Mouse (Mus musculus): ENCODE measurements around the gene Atxn2.

The Atxn2 gene

DNA sequence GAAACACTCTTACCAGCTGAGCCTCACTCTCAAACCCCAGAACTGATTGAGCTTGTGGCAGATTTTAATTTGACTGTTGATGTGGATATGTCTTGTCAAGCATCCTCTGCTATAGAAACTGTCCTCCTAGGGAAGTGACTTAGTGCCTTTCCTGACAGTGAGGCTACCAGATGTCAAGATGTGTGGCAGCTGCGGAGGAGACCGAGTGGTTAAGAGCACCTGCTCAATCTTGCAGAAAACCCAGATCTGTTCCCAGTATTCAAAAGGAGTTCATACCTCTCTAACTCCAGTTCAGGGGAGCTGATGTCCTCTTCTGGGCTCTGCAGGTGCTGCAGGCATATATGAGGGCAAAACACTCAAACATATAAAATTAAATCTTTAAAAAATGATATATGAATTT is 53.9 kb downstream of the Atxn2 start:
- in situ Hi-C loops (cut with MboI) = no loop called here

DNA sequence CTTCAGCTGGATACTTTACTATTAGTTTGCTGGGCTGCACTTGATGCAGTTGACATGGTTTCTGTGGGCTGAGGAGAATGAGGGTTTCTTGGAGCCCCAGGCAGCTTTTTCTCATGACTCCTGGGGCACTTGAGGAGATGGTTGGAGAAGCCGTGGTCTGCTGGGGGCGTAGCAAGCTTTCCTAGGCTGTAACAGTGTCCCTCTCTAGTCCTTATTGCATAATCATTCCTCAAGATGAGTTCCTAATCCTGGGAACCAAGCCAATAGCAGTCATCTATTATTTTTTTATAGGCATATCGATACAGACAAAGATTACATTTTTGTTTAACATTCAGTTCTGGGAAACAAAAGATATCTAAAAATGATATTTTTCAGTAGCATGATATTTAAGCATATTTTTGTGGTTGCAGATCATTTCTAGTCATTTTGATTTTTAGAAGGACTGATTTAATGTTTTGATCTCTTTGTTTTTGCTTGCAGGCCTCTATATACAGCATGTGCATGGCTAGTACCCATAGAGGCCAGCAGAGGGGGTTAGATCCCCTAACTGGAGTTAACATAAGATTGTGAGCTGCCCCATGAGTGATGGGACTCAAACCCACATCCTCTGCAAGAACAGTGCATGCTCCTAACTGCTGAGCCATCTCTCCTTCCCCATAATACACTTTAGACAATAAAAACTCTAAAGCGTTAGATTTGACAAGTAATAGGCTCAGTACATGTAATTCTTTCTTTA is 55.1 kb downstream of the Atxn2 start:
- in situ Hi-C loops (cut with MboI) = no loop called here

DNA sequence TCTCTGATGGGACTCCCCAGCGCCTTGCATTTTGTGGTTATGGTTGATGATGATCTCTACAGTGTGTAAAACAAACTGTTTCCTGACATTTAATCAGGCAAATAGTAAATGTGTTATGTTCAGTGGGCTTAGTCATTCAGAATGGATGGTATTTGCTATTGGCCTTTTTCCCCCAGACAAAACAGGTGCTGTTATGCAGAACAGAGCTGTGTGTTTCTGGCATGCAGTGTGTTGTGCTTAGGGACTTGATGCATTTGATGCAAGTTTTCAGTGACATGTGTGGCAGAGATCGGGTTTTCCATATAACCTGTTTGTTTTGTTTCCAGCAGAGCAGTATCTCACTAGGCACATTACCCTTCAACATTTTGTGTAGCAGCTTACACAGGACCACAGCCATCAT is 56.4 kb downstream of the Atxn2 start:
- in situ Hi-C loops (cut with MboI) = no loop called here

DNA sequence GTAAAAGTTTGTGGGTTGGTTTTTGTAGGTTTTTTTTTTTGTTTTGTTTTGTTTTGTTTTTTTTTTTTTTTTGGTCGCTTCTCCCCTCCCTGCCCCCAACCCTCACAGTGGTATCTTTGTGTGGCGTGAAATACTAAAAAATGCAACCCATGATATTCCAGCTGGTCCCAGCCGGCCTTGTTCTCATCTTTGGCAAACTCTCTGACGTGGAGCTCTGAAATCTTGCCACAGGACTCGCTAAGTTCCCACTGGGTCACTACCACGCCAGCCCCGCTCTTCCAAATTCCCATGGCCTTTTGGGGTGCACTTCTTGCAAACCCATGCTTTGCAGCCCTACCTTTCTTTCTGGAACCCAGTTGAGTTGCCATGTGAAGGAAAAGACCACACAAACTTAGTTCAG is 58.7 kb downstream of the Atxn2 start:
- in situ Hi-C loops (cut with MboI) = no loop called here

DNA sequence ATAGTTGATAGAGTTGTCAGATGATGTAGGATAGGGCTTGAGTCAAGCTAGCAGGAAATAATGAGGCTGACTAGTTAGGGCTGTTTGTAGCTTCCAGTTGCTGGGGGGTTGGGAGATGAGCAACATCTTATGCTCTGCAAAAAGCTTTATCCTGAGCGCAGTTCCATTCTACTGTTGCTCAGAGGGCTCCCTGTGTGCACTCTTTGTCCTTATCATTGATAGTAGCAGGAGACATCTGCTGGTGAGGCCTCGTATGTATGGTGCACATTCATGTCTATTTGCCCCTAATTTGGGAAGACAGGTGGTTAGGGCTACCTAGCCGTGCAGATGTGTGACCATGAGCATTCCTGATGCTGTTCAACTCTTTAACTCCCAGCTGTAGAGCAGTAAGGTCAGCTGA is 60.5 kb downstream of the Atxn2 start:
- in situ Hi-C loops (cut with MboI) = no loop called here

DNA sequence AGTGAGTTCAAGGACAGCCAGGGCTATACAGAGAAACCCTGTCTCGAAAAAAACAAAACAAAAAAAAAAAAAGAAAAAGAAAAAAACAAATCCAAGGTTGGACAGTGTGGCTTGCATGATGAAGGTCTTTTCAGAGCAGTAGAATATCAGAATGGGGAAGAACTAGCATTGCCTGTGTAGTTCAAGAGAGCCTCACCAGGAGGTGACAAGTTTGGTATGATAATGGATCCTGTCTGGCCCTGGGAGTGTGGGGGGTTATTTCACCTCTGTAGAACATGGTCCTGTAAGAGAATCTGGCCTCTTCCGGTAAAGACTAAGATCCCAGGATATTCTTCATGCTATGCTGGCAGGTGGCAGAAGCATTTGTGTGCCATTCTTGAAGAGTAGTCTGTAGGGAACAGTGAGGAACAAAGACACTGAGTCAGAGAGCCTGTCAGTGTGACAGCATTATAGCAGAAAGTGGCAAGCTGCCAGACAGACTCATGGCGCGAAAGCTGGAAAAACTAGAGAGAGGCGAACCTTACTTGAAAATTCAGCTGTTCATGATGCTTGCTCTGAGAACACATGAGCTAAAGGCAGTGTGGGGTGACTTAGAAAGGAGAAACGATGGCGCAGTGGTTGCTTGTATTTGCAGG is 67.5 kb downstream of the Atxn2 start:
- in situ Hi-C loops (cut with MboI) = no loop called here

DNA sequence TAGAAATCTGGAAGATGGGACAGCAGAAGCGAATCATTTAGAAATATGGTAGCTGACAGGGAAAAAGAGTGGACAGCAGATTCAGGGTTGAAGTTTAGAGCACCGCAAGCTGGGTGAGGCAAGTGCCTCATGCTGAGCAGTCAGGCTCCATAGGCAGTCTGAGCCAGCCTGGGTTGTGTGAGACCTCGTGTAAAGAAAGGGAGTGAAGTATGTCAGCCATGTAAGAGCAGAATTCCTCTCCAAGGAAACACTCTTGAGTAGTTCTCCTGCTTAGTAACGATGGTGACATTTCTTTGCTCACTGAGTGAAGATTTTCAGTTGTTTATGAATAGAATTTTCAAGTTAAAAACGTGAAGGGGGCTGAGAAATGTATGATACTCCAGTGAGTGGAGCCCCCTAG is 69.0 kb downstream of the Atxn2 start:
- in situ Hi-C loops (cut with MboI) = no loop called here

DNA sequence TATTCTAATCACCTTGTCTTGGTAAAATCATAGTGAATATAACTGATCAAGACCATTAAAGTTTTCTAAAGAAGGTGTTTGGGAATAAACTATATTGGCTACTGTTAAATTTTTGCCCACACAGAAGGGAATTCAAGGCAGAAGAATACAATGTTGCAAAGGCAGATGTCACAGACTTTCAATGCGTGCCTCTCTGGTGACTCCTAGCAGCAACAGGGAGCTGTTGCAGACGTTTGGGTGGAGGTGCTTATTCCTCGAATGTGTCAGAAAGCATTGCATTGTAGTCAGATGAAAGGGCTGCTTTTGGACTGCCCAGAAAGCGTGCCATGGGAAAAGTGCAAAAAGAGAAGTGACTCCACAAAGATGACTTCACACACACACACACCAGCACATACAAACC is 71.3 kb downstream of the Atxn2 start:
- in situ Hi-C loops (cut with MboI) = no loop called here

DNA sequence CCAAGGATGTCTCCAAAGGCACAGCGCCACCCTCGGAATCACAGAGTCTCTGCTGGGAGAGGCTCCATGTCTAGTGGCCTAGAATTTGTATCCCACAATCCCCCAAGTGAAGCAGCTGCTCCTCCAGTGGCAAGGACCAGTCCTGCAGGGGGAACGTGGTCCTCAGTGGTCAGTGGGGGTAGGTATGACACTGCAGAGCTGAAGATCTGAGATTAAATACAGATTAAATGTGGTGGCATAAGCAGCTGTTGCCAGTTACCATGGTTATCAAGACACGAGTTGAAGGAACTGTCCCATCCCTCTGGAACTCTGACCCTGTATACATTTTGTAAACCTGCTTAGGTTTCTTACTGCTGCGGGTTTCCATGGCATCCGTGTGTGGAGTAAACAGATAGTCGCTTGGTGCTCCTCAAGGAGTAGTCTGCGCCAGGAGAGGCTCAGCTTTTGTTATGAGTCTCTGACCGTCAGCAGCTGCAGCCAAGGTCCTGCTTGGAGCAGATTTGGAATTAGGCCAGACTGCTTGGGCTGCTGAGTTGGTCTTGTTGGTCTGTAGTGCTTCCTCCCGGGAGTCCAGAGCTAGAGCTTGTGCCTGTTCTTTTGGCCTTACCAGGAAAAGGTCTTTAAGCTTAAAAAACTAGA is 72.8 kb downstream of the Atxn2 start:
- in situ Hi-C loops (cut with MboI) = no loop called here

DNA sequence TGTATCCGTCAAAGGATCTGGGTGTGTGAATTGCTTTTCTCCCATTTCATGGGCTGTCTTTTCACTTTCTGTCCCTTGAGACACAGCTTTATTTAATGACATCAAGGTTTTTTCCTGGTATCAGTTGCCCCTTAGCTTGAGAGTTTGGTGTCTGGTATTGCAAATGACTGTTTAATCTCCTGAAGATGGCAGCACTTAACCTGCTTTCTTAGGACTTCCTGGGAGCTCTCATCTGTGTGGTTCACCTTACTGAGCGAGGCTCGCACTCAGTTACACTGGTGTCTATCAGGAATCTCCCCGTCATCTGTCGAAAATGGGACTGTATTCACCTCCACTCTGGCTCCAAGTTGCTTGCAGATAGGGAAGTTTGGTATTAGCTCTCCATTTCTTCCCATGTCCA is 79.9 kb downstream of the Atxn2 start:
- in situ Hi-C loops (cut with MboI) = no loop called here

DNA sequence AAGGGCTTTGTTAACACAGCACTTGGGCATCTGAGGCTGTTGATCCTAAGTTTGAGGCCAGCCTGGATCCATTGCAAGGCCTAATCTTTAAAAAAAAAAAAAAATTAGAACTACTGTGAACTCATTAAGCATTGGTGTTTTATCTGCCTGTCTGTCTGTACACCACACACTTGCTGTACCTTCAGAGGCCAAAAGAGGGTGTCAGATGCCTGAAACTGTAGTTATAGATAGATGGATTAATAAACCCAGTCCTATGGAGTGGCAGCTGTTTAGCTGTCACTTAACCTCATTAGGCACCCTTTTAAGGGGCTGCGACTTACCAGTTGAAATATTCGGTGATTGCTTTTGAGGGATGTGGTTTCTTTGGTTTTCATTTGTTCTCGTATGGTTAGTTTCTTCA is 84.7 kb downstream of the Atxn2 start:
- in situ Hi-C loops (cut with MboI) = no loop called here

DNA sequence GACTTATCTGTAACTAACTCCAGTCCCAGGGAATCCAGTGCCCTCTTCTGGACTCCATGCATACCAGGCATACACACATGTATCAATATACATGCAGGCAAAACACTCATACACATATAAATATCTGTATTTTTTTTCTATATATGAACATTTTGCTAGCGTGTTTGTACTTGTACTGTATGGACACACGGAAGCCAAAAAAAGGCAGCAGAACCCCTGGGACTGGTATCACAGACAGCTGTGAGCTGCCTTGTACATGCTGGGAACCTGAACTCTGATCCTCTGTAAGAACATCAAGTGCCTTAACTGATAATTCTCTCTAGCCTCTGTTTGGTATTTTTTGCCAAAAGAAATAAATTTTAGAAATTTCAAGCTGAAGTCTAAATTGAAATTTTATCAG is 87.3 kb downstream of the Atxn2 start:
- in situ Hi-C loops (cut with MboI) = no loop called here

DNA sequence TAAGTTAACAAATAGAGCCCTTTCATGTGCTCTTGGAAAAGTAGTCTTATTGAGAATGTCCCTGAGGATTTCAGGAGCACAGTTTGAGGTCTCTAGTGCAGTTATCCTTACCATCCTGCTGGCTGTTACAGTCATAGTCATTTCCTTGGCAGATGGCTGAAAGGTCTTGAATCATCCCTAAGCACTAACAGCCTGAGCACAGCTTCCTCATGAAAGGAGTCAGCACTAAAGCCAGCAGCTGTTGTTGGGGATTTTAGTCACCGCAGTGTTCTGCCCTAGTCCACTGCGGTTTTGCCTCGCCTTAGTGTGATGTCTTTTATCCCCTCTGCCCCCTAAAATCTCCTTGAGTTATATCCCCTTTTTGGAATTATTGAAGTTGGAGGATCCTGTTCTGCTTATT is 96.0 kb downstream of the Atxn2 start:
- in situ Hi-C loops (cut with MboI) = loop anchor here (5.0 kb wide), 1 partner anchor 35 kb away; no protein-coding TSS in a partner anchor

DNA sequence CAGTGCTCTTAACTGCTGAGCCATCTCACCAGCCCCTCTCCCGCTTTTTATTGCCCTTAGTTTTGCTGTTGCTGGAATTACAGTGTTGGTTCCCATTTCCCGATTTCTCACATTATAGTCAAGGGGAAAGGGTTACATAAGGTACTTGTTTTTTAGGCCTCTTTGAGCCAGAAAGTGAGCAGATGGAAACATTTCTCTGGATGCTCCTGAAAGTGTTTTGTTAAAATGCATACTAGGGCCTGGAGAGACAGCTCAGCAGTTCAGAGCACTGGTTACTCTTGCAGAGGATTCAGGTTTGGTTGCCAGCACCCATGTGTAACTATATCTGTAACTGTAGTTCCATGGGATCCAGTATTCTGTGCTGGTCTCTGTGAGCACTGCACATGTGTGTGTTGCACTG is 97.1 kb downstream of the Atxn2 start:
- in situ Hi-C loops (cut with MboI) = loop anchor here (5.0 kb wide), 1 partner anchor 34 kb away; no protein-coding TSS in a partner anchor

DNA sequence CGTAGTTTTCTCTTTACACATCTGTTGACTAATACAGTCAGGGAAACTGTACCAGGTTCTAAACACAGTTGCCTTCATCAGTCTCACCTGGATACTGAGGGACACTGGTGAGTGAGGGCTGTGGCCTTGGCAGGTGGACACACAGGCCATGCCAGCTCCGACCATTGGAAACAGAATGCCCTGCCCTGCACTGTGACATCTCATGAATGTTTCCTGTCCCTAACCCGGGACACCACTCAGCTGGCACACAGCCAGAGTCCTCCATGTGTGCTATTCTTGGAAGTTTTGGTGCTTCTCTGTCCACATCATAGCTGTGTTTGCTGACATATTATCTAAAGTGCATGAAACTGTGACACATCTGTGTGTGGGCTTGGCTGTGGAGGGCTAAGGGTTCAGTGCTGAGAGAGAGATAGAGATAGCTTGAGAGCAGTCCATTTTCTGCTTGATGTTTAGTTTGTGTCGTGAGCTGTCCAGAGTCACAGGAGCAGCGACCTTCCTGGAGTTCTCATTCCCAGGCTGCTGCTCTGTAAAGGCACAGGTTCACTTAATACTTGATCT is 98.6 kb downstream of the Atxn2 start:
- in situ Hi-C loops (cut with MboI) = loop anchor here (5.0 kb wide), 1 partner anchor 33 kb away; no protein-coding TSS in a partner anchor

DNA sequence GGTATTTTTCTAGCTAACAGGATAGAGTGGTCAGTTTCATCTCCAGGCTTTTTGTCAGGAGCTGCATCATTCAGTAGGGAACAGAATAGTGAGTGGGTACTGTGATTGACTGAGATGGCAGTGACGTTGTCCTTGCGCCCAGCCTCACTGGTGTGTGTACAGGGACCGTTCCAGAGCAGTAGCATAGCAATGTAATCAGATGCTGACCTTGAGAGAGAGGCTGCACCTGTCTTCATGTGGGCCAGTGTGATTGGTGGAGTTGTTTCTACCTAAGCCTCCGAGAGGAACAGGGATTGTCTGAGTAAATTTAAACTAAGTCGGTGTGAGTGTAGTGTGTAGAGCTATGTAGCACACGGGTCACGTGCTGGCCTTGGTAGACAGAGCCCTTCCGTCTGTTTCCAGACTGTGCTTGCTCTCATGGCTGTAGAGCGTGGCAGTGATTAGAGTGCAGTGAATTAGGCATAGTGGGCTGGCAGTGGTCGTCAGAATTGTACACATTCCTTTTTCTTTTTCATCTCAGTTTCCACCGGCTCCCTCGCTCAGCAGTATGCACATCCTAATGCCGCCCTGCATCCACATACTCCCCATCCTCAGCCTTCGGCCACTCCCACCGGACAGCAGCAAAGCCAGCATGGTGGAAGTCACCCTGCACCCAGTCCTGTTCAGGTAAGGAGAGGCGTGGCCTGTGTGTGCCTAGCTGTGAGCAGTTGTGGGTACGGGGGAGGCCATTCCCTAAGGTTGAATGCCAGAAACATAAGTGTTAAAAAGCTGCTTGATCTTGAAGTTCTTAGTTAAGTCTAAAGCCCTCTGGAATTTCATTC is 99.4 kb downstream of the Atxn2 start:
- in situ Hi-C loops (cut with MboI) = no loop called here

DNA sequence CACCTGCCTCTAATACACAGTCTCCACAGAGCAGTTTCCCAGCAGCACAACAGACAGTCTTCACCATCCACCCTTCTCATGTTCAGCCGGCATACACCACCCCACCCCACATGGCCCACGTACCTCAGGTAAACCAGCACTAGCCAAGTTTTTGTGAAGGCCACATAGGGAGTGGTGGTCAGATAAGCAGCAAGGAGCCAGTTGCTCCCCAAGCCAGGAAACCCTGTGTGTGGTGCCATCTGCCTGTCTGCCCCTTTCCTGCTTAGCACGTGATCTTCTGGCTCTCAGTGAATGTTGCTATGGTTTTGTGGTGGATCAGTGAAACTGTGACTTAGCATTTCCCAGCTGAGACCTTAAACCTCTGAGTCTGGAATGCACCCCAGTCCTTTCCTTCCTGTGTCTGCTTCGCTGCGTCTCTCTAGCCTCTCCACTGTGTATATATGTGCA is 100.4 kb downstream of the Atxn2 start:
- in situ Hi-C loops (cut with MboI) = no loop called here

DNA sequence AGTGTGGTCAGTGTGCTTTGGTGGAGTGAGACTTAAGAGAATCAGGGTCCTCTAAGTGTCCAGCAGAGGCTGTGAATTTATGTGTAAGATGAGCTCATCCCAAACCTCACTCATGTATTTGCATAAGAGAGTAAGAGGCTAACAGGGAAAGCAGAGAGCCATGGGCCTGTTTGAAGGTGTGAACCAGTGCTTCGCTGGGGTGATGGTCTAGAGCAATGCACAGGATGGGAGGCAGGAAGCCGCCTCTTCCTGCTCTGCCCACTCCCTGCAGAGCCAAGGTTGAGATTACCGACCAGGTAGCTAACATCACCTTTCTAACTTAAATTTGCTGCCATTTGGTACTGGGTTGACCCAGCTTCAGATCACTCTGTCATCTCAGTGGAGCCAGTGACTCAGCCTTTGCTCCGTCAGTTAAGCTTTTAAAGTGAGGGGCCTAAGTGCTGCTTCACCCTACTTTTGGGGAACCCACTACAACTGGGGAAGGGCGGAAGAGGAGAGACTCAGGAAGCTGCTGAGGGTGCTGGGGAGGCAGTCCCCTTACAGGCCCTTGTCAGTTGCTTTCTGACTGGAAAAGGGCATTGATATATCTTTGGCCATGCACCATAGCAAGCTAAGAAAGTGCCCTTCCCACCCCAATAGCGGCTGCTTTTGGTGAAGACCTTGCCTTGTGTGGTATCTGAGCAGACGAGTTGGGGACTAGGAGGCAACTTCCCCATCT is 101.5 kb downstream of the Atxn2 start:
- in situ Hi-C loops (cut with MboI) = no loop called here

DNA sequence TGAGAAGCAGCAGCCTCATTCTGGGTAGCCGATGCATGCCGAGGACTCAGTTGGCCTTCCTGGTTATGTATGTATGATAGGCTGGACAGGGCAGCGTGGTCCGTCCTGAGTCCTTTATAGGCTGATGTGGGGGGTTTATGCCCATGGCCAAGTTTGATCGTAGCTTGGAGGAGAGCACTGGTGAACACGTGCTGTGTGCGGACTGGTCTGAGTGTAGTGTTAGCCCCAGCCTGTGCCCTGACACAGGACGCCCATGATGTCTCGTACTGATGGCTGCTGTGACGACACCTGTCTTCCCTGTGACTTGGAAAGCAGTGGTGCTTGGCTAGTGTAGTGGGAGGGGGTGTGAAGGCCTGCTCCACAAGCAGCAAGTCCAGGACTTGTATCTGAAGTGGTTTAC is 102.6 kb downstream of the Atxn2 start:
- in situ Hi-C loops (cut with MboI) = no loop called here

DNA sequence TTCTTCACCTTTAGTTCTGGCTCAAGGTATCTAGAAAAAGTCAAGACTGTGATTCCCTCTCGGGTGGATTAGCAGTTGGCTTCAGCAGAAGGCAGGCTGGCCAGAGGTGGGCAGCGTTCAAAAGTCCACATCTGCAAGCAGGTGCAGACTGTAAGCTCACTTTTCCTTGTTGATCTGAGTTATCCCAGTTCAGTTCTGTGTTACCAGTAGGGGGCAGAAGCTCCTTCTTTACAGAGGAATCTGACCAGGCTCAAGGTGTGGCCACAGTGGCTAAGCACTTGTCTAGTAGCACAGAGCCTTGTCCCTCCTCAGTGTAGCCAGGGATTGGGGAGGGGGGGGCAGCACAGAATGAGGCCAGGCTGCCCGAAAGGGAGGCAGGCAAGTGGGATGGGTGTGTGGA is 103.9 kb downstream of the Atxn2 start:
- in situ Hi-C loops (cut with MboI) = no loop called here

DNA sequence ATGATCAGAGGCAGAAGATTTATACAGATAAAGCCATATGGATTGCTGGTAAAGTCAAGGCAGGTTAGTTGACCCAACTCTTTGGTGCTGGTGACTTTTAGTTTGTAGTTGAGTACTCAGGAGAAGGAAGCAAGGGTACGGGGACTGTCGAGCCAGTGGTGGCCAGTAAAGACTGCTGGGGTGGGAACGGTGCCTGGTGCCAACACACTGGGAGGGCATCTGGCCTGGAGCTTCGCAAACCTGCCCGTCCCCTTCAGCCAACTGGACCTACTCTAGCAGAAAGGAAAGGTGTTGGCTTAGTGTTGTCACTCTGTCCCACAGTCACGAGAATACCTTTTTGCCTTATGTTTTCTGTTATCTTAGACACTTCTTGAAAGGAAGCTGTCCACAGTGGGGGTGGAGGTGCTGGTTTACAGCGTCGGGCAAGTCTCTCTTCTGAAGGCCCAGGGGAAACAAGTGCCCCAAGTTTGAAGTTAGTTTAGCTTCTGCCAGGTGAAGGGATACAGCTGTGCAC is 104.8 kb downstream of the Atxn2 start:
- in situ Hi-C loops (cut with MboI) = no loop called here
